Mouse (Mus musculus): ENCODE data around the gene Sgcd.
"Not testable (repeated sequence)": the region's sequence is repeated elsewhere in the genome, so short reads cannot be mapped to it uniquely, and the experiment has no call there.

The Sgcd gene

DNA sequence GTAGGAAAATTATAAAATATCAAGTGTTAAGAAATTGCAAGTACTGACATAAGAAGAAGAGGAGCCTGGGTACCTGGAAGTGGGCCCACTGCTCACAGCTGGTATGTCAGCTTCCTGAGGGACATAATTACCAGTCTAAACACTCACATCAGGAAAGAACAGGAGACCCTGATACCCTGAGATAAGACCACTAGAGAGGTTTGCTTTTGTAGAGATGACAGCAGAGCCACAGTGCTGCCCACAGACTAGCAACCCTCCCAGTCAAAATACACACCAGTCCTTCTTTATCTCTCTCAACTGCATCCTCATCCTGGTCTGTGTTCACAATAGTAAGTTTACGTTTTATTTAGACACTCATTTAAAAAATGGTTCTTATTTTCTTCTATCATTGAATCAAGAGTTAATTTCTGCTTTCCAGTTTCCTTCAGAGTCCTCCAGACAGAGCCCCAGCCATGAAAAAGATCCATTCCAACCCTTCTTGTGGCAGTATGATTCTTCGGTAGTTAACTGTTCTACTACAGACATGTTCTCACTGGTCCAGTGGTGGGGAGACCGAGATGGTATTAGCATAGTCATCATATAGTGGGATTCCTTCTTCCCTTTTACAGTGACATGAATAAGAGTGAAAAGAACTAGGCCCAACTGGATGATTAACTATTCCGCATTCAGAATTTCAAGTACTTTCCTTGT lies 211.4 kb downstream of the Sgcd start:
- no peak for DNase-seq (ENCODE audit: low read depth, low spot score)

DNA sequence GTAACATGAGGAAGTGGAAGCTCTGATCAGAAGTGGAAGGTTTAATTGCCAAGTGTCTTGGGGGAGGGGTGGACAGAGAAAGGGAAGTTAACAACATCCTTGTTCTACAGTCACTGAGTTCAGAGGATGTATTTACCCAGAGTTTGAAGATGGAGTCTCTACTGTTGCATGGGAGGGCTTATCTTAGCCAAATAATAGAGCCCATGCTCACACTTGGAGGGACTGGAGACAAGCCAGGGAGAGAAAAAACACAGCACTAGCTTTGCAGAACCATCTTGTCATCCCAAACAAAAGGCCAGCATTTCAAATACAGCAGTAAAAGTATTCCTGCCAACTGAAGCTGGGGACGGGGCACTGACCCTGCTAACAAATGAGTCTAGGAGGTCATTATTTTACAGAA lies 212.8 kb downstream of the Sgcd start:
- DNase-seq (ENCODE audit: low read depth, low spot score) = no peak

DNA sequence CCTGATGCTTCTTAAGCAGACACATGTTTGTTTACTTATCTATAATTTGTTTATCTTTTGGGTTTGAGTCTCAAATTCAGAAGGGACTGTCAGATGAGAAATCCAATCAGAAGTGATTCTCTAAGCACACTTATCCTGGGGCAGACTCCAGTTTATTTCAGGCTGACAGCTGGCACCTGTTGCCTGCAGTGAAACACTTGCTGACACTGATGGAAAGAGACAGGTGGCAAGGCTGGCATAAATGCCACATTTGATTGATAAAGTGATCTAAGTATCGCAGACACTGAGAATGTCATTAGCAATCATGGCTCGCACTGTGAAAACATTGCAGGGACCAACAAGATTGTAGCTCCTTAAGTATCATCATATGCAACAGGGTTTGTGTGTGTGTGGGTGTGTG lies 222.9 kb downstream of the Sgcd start:
- no peak for DNase-seq (ENCODE audit: low read depth, low spot score)

DNA sequence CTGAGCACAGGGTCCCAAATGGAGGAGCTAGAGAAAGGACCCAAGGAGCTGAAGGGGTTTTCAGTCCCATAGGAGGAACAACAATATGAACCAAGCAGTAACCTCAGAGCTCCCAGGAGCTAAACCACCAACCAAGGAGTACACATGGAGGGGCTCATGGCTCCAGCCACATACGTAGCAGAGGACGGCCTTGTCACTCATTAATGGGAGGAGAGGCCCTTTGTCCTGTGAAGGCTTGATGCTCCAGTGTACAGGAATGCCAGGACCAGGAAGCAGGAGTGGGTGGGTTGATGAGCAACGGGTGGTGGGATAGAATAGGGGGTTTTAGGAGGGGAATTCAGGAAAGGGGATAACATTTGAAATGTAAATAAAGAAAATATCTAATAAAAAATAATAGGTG lies 225.2 kb downstream of the Sgcd start:
- not testable (repeated sequence) for DNase-seq (ENCODE audit: low read depth, low spot score)

DNA sequence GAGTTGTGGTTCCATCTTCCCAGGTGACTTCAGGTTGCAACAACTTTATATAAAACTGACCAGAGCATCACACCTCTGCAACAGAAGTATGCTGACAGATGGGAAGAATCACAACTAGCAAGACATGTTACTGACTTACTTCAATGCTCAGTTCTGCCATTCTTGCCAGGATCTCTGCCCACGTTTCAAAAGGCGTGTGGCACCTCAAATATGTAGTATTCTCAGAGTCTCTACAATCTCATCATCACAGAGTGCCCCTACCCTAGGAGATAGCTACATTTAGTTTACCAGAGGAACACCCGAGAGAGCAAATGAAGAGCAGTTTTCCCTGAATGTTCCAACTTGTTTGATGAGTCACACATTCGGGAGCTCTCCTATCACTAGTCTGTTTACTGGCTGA lies 229.8 kb downstream of the Sgcd start:
- DNase-seq (ENCODE audit: low read depth, low spot score) = no peak

DNA sequence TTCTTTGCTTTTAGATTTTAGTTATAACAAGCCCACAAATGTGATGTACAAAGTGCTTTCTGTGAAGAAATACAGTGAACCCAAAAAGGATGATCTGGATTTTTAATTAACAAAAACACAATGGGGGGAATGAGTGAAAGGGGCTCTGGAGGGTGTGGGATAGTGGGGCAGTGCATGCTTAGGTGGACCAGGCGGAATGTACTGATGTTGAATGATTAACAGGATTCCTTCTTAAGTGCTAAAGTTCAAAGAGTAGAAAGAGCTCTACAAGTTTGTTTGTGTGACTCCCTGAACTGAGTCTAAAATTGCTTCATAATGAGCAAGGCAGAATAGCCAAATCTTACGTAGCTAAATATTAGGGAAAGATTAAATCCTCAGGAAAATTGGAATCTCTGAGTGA lies 246.0 kb downstream of the Sgcd start:
- DNase-seq (ENCODE audit: low read depth, low spot score) = no peak

DNA sequence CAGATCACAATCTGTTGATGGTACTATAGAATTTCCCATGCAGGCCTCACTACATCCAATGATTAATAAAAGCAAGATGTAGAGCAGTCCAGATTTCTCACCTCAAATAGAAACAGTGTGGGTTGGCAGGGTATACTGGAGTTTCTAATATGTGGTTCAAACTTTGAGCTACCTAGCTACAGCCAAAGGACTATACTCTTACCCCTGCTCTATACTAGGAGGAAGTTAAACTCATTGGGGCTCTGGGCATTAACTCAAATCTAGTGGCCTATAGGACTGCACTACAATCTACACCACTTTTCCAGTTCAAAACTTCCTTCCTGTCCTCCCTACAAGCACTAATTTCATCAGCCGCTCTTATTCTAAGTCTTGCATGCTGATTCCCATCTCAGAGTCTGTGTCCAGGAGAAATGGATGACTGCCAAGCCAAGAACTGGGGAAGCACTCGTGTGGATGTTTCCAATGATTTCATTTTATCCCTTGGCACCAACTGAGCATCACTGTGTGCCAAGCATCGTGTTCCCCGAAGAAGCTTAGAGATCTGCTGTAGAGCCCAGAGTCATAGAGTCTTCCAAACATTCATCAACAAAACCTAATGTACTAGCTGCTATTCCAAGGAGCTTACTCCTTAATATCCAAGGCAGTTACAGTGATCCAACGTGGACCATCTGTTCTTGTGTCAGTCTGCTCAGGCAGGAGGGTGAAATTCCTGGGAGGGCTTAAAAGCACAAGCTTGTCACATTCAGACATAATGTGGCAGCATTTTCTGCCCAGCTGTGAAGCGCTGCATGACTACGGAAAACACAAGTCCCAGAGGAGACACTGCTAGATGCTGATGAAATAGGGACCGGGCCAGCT lies 283.6 kb downstream of the Sgcd start:
- DNase-seq (ENCODE audit: low read depth, low spot score) = no peak

DNA sequence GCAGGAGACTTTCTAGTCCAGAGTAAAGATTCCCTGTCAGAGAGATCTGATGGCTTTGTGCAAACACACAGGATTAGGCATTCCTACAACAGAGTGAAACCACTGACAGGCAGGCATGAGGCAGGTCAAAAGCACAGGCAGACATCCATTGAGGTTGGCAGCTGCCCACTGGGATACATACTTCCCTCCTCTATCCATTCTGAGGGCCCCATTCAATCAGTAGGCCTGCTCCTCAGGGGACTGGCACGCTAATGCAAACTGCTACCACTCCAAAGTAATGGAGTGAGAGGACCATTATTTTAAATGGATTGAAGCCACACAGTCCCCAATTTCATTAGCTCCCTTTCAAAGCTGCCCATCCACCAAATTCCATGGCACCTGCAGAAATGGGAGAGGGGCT lies 293.2 kb downstream of the Sgcd start:
- DNase-seq (ENCODE audit: low read depth, low spot score) = no peak

DNA sequence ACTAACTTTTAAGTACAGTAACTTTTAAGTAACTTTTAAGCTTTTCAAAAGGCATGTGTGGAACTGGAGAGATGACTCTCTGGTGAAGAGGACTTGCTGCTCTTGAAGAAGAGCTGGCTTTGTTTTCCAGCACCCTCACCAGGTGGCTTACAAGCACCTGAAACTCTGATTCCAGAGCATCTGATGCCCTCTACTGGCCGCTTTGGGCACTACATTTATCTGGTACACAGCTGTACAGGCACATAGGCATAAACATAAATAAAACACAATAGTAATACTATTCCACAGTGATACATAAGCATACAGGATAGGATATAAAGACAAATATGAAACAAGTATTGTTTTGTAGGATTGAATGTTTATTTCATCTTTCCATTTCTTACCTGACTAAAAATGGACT lies 330.6 kb downstream of the Sgcd start:
- DNase-seq (ENCODE audit: low read depth, low spot score) = peak; percentile 83

DNA sequence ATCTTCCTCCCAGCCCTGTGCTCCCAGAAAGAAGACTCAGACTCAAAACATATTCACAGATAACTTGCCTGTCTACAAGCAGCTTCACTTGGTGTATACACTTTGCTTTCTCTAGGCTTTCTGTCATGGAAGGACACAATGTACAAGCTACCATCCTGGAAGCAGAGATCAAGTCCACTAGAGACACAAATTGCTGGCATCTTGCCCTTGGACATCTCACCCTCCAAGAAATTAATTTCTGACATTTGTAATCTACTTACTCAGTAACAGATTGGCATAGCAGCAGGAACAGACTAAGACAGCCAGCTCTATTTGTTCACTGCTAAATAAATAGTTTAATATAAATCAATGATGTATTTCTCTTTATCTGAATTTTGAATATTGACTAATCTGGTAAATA lies 342.9 kb downstream of the Sgcd start:
- DNase-seq (ENCODE audit: low read depth, low spot score) = no peak

DNA sequence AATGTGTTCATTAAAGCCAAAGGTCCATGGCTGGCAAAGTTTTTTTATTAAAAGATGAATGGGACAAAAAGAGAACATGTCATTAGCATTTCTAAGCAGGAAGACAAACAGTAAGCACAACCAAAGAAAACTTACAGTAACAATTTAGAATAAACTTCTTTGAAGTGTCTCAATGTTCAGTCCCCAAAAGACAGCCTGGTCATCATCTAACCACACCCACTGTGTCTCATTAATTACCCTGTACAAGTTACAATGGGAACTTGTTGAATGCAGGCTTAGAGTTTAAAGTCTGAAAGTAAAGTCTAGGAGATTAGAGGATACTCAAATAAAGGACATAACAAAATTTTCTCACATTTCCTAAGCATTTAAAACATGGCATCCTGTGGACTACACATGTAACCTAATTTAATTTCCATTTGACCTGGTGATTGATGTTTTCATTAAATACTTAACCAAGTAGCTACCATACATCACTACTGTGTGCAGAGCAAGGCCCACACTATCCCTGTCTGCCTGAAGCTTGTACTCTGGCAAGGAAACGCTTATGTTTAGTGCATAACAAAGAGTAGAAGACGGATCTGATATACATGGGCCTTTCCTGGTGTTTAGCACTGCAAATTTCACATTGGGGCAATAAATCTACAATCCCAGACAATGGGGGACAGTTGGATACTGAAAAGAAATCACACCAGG lies 347.1 kb downstream of the Sgcd start:
- no peak for DNase-seq (ENCODE audit: low read depth, low spot score)

DNA sequence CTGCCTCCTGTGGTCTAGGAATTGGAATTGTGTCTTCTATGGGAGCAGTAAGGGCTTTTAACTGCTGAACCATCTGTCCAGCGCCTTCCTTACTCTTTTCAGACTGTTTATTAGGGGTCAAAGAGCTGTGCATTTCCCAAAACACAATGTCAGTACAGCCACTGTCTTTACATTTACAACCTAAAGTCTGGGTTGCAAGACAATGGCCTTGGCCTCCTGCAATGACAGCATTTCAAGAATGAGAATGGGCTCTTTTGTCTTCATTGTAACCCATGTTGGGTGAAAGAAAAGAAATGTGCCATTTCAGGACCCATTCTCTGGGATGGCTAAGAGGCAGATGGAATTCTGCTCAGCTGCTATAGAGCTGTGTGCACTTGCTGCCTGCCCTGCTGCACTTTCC lies 348.2 kb downstream of the Sgcd start:
- DNase-seq (ENCODE audit: low read depth, low spot score) = peak; percentile 94

DNA sequence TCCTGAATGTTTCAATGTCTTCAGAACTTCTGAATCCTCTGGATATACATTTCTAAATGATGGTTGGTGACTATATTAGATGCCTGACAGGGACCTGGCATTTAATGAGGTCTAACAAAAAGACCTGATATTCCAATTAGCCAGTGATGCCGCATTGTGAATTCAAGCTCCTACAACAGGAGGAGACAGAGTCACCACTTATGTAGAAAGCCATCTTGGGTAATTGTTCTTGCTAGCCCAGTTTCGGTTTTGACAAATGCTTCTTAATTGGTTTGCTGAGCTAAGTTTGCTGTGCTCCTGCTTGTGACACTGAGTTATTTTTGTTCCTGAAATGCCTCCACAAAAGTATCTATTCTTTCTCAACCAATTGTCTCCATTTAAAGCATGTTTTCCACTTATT lies 358.6 kb downstream of the Sgcd start:
- DNase-seq (ENCODE audit: low read depth, low spot score) = no peak

DNA sequence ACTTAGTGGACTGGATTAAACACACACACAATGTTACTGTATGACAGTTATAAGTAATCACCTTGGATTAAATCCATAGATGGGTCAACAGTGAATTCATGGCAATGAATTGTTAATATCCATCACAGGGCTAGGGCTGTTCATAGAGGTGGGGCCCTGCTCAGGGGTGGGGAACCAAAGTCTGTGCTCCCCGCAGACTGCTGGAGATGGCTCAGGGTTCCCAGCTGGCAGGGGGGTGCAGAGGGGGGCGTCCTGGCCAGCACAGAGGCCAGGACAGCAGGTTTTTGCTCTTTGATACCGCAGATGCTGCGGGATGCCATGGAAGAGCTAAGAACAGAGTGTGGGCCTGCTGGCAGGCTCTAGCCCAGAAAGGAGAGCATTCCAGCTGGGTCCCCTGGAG lies 378.9 kb downstream of the Sgcd start:
- no peak for DNase-seq (ENCODE audit: low read depth, low spot score)

DNA sequence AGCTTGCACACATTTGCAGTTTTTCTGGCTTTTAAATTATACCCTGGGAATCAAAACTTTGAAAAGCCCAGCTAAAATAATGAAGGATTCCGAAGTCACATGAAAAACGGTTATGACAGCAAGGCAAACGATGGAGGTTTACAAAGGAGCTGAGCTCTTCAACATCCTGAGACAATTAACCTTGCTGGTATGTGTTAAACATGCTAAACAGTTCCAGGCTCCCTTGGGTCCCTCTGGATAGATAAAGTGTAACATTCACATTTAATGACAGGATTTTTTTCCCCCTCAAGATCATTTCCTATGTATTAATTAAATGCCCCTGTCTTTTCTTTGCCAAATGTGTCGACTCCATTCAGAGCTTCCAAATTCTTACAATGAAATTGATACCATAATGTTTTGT lies 414.1 kb downstream of the Sgcd start:
- DNase-seq (ENCODE audit: low read depth, low spot score) = no peak

DNA sequence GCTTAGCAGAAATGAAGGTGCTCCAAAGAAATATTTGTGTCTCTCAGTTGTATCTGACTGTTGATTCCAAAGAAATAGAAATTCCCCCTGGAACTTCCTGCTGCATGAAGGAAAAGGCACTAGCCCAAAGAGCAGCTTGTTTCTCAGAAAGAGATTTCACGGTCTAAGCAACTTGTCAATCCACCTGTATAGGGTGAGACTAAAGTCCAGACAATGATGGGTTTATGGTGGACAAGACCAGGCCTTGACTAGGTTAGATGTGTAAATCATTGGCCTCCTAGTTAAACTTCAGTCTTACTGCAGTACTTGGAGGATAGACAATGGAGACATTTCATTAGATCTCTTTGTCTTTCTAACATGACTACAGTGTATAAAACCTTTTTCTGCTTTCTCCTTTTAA lies 420.3 kb downstream of the Sgcd start:
- no peak for DNase-seq (ENCODE audit: low read depth, low spot score)

DNA sequence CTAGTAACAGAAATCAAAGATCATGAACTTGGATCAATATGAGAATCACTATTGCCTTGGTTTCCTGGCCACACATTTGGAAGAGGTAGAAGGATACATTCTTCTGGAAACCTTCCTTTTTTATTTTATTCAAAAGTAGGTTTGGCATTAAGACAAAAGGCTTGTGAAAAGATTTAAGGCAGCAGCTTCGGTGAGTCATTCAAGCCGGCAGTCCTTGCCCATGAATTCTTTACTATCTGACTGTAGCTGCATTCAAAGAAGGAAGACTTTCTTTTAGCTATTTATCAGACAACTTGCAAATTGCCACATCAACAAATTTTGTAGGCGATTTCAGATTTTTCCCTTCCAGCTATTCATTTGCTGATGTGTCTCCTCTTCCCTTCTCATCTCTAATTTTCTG lies 422.6 kb downstream of the Sgcd start:
- DNase-seq (ENCODE audit: low read depth, low spot score) = no peak

DNA sequence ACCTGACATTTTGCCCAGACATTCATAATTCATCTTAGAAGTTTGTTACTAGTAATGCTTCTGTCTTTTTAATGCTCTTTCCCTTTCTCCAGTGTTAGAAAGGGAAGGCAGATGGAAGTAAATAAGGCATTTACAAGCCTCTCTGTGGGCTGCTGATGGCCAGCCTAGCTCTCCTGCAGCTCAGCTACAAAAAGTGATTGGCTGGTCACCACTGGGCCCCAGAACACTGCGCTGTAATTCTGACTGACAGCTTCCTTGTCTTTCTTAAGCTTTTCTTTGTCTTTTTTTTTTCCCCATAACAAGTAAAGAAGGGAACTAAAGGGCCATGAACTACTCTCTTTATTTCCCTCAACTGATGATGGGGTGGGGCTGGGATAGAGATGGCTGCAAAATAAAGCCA lies 463.9 kb downstream of the Sgcd start:
- DNase-seq (ENCODE audit: low read depth, low spot score) = no peak

DNA sequence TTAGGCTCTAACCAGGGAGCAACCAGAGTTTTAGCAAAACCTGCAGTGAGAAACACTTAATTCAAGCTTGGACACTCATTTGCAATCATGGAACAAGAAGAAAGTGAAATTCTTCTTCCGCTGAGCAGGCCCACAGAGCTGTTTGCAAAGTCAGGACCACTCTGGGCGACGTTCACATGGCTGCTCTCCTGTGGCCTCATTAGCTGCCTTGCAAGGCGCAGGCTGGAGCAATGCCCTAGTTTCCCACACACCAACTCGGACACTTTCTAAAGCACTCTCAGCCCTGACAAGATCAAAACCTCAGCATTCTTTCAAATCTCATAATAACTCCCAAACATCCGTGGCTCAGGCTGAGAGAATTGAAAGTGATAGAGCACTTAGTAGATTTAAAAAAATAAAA lies 480.7 kb downstream of the Sgcd start:
- DNase-seq (ENCODE audit: low read depth, low spot score) = no peak

DNA sequence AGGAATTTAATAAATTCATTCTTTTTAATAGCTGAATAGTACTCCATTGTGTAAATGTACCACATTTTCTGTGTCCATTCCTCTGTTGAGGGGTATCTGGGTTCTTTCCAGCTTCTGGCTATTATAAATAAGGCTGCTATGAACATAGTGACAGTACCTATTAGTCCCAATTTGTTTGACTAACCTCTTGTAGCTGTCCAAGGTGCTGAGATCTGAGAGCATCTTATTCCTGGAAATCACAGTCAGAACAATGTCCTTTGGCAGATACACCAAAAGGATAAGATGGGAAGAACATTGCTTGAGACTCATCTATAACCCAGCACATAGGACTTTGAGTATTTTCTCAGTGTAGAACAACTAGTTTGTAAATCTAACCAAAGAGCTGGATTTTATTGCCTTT lies 485.5 kb downstream of the Sgcd start:
- peak; percentile 43 for DNase-seq (ENCODE audit: low read depth, low spot score)

DNA sequence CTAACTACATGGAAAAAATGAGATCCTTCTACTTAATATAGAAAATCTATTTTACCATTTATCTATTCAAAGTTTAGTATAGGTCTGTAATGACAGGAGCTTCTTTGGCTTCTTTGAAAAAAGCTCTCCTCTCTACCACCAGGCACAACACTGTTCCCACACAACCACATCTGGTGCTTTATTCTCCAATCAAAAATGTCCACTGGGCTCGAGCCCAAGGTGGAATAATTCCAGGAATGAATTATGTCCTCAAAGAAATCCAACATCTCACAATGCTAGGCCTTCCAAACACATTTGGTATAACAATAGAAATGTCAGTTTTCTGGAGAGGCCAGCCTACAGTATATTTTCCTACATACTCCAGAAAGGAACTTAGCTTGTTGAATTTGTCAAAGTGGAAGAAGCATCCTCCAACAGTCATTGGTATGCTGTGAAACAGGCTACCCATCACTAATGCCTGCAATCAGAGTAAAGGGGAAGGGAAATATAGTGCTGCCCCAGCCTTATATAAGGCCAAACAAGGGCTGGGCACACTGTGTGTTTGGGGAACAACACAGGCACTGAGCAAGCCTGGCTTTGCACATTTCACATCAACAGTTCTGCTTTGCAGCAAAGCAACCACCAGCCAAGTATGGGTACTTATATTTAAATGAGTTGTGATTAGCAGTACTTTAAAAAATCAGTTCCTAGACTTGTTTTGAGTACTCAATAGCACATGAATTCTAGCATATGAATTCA lies 515.1 kb downstream of the Sgcd start:
- no peak for DNase-seq (ENCODE audit: low read depth, low spot score)

DNA sequence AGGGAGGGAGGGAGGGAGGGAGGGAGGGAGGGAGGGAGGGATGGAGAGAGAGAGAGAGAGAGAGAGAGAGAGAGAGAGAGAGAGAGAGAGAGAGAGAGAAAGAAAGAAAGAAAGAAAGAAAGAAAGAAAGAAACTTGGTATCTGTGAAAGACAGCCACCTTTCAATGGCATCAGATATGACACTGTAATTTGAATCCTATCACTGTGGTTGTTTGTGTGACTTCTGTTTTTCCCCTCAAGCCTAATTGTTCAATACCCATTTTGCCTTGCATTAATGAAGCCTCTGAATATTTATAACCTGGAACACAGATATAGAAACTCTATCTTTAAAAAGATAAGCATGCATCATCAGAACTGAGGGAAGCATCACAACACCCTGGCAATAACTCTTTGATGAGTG lies 528.1 kb downstream of the Sgcd start:
- not testable (repeated sequence) for DNase-seq (ENCODE audit: low read depth, low spot score)
